Mouse (Mus musculus): ENCODE results near the gene Gas7.

Gene Gas7

DNA sequence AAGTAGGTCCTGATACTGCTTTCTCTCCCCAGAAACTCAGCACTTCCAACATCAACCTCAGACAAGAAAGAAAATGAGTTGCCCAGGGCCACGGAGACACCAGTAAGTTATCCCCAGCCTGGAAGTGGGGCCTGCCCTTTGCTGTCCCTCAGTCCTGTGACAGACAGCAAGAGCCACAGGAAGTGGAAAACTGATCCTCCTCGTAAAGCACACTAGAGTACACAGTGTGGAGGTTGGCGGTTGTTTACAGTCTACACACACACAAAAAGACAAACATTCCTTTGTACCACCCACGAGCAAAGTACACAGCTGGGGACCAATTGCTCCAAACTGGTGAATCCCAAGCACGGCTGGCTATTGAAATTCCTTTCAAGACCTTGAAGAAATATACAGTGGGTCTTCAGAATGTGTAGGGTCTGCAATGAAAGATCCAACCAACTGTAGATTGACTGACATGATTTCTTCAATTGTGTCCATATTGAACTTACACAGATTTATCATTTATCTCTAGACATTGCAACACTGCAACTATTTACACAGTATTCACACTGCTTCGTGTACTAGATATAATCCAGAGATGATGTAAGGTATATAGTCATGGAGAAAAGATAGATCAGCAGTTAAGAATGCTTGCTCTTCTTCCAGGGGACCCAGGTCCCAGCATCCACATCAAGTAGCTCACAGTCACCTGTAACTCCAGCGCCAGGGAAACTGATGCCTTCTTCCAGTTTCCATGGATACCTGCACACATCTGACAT lies 267.3 kb downstream of the Gas7 start:
- DNase-seq (ENCODE audit: low read depth), result no peak

DNA sequence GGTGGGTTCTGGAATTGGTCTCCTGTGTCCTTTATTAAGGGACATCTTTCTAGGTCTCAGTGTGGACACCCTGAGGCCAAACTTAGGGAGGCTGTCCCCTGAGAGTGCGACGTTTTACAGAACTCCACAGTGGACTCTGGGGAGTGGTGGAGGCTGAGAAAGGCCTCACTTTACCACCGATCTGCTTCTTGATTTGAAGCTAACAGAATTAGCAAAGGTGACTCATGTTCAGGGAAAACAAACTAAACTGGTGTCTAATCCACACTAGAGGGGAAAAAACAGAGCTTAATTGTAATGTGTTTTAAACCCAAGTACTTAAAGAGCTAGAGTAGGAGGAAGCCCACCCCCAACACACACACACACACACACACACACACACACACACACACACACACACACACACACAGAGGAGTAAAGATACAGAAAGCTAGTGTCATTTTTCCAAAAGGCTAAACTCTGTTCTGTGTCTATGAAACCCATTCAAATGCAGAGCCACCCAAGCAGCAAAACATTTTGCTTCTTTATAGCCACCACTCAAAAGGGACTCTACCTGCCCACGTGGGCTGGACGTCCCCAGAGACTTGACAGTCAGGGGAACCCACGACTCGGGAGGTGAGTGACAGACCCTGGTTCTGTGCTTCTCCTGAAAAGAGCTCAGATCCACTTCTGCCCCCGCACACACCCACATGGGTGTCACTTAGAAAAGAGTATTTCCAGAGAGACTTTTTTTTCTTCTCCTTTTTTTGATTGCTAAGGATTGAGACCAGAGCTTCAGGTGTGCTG lies 268.2 kb downstream of the Gas7 start:
- no peak for DNase-seq (ENCODE audit: low read depth)

DNA sequence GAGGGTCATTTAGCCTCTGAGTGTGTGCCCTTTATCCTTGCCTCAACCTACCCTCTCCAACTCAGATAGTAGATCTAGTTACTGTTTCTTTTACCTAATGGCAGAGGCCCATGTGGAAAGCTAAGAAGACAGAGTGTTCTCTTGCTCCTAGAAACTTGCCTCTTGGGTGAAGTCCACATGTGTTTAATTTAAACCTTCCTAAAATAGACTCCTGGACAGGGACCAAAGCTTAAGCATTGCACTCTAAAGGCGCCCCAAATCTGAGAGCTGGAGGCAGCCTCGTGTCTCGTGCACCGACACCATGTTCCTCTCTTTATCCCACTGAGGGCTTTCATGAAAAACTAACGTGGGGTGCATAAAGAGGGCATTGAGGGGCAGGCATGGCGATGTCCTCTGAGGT lies 271.9 kb downstream of the Gas7 start:
- DNase-seq (ENCODE audit: low read depth), result no peak

GRCm38 (mm10) chr11:67728726-67729125 lies 273.5 kb downstream of the Gas7 start:
- no peak for DNase-seq (ENCODE audit: low read depth)

GRCm38 (mm10) chr11:67731056-67731455 lies 275.8 kb downstream of the Gas7 start:
- no peak for DNase-seq (ENCODE audit: low read depth)

- no peak for DNase-seq (ENCODE audit: low read depth)
These were observed 278.5 kb downstream of the Gas7 start for GRCm38 (mm10) chr11:67733726-67734125.

- DNase-seq (ENCODE audit: low read depth), result no peak
These were observed 279.4 kb downstream of the Gas7 start for GRCm38 (mm10) chr11:67734597-67734996.

- DNase-seq (ENCODE audit: low read depth), result no peak
These were observed 283.1 kb downstream of the Gas7 start for GRCm38 (mm10) chr11:67738345-67738744.

All from induced T-regulatory cell, adult 2 months (primary cell).